Mouse (Mus musculus) midbrain, embryonic 11.5 days (tissue): ENCODE results near the gene Cx3cr1. TPM values are rescaled to one million over a fixed set of nuclear protein-coding genes. Genes with fewer than 3 reads are reported as not detected.
A peak's percentile ranks its signal among the peaks of the same experiment; 100 is the strongest.

Source experiments
- ATAC-seq: fragments of 200-750 bp; cut with Nextera tagmentation; 2 replicates; pipeline ENCODE4 v1.8.0; 2017; ENCODE audit warnings: moderate TSS enrichment, moderate library complexity; ENCODE audit not compliant: low FRiP score
- DNase-seq: peaks from one replicate; pipeline ENCODE4 v3.0.0; 2015; ENCODE audit warnings: low spot score; ENCODE audit errors: missing footprints
- H3K27ac ChIP-seq: fragments of 300-500 bp; sonication (generic); 2 replicates; pipeline ENCODE4 v1.5.1; 2014; ENCODE audit warnings: low read depth, low read length
- H3K27me3 ChIP-seq: fragments of 300-500 bp; sonication (generic); 2 replicates; pipeline ENCODE4 v1.6.1; 2014; ENCODE audit warnings: mild to moderate bottlenecking, low read length, moderate library complexity, mixed read lengths; ENCODE audit not compliant: control insufficient read depth, insufficient read depth
- H3K36me3 ChIP-seq: fragments of 300-500 bp; sonication (generic); 2 replicates; pipeline ENCODE4 v1.6.1; 2014; ENCODE audit warnings: mild to moderate bottlenecking, low read length, moderate library complexity, mixed read lengths; ENCODE audit not compliant: control insufficient read depth, insufficient read depth
- H3K4me1 ChIP-seq: fragments of 300-500 bp; sonication (generic); 2 replicates; pipeline ENCODE4 v1.6.1; 2014; ENCODE audit warnings: low read length; ENCODE audit not compliant: control insufficient read depth, insufficient read depth
- H3K4me2 ChIP-seq: fragments of 300-500 bp; sonication (generic); 2 replicates; pipeline ENCODE4 v1.6.1; 2014; ENCODE audit warnings: mild to moderate bottlenecking, moderate library complexity
- H3K4me3 ChIP-seq: fragments of 300-500 bp; sonication (generic); 2 replicates; pipeline ENCODE4 v1.5.1; 2014; ENCODE audit warnings: low read depth, low read length
- H3K9ac ChIP-seq: fragments of 300-500 bp; sonication (generic); 2 replicates; pipeline ENCODE4 v1.6.1; 2014; ENCODE audit warnings: low read length
- H3K9me3 ChIP-seq: fragments of 300-500 bp; sonication (generic); 2 replicates; pipeline ENCODE4 v1.6.1; 2016; ENCODE audit warnings: low read length; ENCODE audit not compliant: control insufficient read depth
- WGBS: fragments of 180-500 bp; shearing (Covaris S2); extraction: QIAGEN DNeasy Blood & Tissue Kit; methylation state at CpG from one replicate; pipeline ENCODE4 v1.1.7; 2014; 5-methylcytosine and 5-hydroxymethylcytosine counted together
- polyA plus RNA-seq: library from polyadenylated mRNA; unstranded; fragments of >200 nt; fragmentation: Nextera tagmentation; extraction: Ambion mirVana; gene quantifications from 2 replicates; pipeline ENCODE4 v1.2.1, GENCODE M21; 2014

Gene Cx3cr1
- polyA plus RNA-seq, 1 experiment from 2014 or later = 2.9 TPM

GRCm38 (mm10) chr9:120078241-120078640 is 8.6 kb upstream of the Cx3cr1 start:
- no peak overlapping the region for H3K27ac ChIP-seq
- ATAC-seq (no peak), DNase-seq (peak; percentile 72)
- no peak overlapping the region for H3K4me3 ChIP-seq
- no peaks in the 10 kb centered on the region for H3K4me1 ChIP-seq
- H3K9me3 ChIP-seq = no peaks in the 10 kb centered on the region
- 79% methylated on average over 3 of the region's 3 CpGs for WGBS
- H3K9ac ChIP-seq = no peak overlapping the region
- H3K27me3 ChIP-seq = no peaks in the 10 kb centered on the region
- H3K4me2 ChIP-seq = no peak overlapping the region
- no peaks in the 10 kb centered on the region for H3K36me3 ChIP-seq

- no peaks in the 10 kb centered on the region for H3K27me3 ChIP-seq
- H3K4me2 ChIP-seq = no peak overlapping the region
- H3K4me3 ChIP-seq = no peak overlapping the region
- no peaks in the 10 kb centered on the region for H3K36me3 ChIP-seq
- 91% methylated on average over 7 of the region's 7 CpGs for WGBS
- H3K9ac ChIP-seq = no peak overlapping the region
- ATAC-seq (no peak), DNase-seq (peak; percentile 73)
- no peak overlapping the region for H3K27ac ChIP-seq
- no peaks in the 10 kb centered on the region for H3K4me1 ChIP-seq
- no peaks in the 10 kb centered on the region for H3K9me3 ChIP-seq
These were observed 4.8 kb upstream of the Cx3cr1 start for GRCm38 (mm10) chr9:120074516-120074915.

GRCm38 (mm10) chr9:120073169-120073568 is 3.5 kb upstream of the Cx3cr1 start:
- Histone ChIP-seq H3K4me2 (no peak overlapping the region), H3K4me3 (no peak overlapping the region), H3K4me1 (no peaks in the 10 kb centered on the region), H3K27ac (no peak overlapping the region), H3K9me3 (no peaks in the 10 kb centered on the region), H3K27me3 (no peaks in the 10 kb centered on the region), H3K36me3 (no peaks in the 10 kb centered on the region), H3K9ac (no peak overlapping the region)
- peak; percentile 63 for ATAC-seq
- 26% methylated on average over 3 of the region's 3 CpGs for WGBS
- peak; percentile 97 for DNase-seq

- H3K4me3 ChIP-seq = no peak overlapping the region
- DNase-seq (peak; percentile 79), ATAC-seq (no peak)
- no peak overlapping the region for H3K4me2 ChIP-seq
- no peaks in the 10 kb centered on the region for H3K4me1 ChIP-seq
- H3K36me3 ChIP-seq = no peaks in the 10 kb centered on the region
- no peak overlapping the region for H3K9ac ChIP-seq
- no peaks in the 10 kb centered on the region for H3K27me3 ChIP-seq
- 72% methylated on average over 2 of the region's 2 CpGs for WGBS
- no peaks in the 10 kb centered on the region for H3K9me3 ChIP-seq
- H3K27ac ChIP-seq = no peak overlapping the region
These were observed 1.6 kb upstream of the Cx3cr1 start for GRCm38 (mm10) chr9:120071251-120071650.

- Histone ChIP-seq H3K4me1 (no peaks in the 10 kb centered on the region), H3K9ac (no peak overlapping the region), H3K27ac (no peak overlapping the region), H3K9me3 (no peaks in the 10 kb centered on the region), H3K4me3 (no peak overlapping the region), H3K36me3 (no peaks in the 10 kb centered on the region), H3K27me3 (no peaks in the 10 kb centered on the region), H3K4me2 (no peak overlapping the region)
- DNase-seq = peak; percentile 17
- 71% methylated on average over 10 of the region's 10 CpGs for WGBS
- no peak for ATAC-seq
These were observed 1.6 kb downstream of the Cx3cr1 start for GRCm38 (mm10) chr9:120068047-120068446.

GRCm38 (mm10) chr9:120067609-120068008 is 2.1 kb downstream of the Cx3cr1 start:
- Histone ChIP-seq H3K9ac (no peak overlapping the region), H3K9me3 (no peaks in the 10 kb centered on the region), H3K4me2 (no peak overlapping the region), H3K27ac (no peak overlapping the region), H3K27me3 (no peaks in the 10 kb centered on the region), H3K4me3 (no peak overlapping the region), H3K36me3 (no peaks in the 10 kb centered on the region), H3K4me1 (no peaks in the 10 kb centered on the region)
- DNase-seq (peak; percentile 39), ATAC-seq (no peak)
- WGBS = 91% methylated on average over 2 of the region's 2 CpGs

GRCm38 (mm10) chr9:120064317-120064716 is 5.4 kb downstream of the Cx3cr1 start:
- no peak overlapping the region for H3K9ac ChIP-seq
- H3K27ac ChIP-seq = no peak overlapping the region
- 78% methylated on average over 4 of the region's 4 CpGs for WGBS
- no peaks in the 10 kb centered on the region for H3K27me3 ChIP-seq
- H3K4me3 ChIP-seq = no peak overlapping the region
- no peaks in the 10 kb centered on the region for H3K4me1 ChIP-seq
- ATAC-seq = no peak
- no peak for DNase-seq
- H3K9me3 ChIP-seq = no peaks in the 10 kb centered on the region
- H3K4me2 ChIP-seq = no peak overlapping the region
- no peaks in the 10 kb centered on the region for H3K36me3 ChIP-seq

GRCm38 (mm10) chr9:120058730-120059129 is 10.9 kb downstream of the Cx3cr1 start:
- H3K36me3 ChIP-seq = no peaks in the 10 kb centered on the region
- no peak overlapping the region for H3K4me2 ChIP-seq
- H3K27ac ChIP-seq = no peak overlapping the region
- peaks cover 4% of the 10 kb centered on the region; the same call in 1 of the 2 replicates for H3K4me1 ChIP-seq
- DNase-seq = peak; percentile 28
- 73% methylated on average over 3 of the region's 3 CpGs for WGBS
- H3K9ac ChIP-seq = no peak overlapping the region
- no peaks in the 10 kb centered on the region for H3K27me3 ChIP-seq
- H3K9me3 ChIP-seq = no peaks in the 10 kb centered on the region
- no peak overlapping the region for H3K4me3 ChIP-seq
- no peak for ATAC-seq

- ATAC-seq (no peak), DNase-seq (no peak)
- no peak overlapping the region for H3K9ac ChIP-seq
- no peaks in the 10 kb centered on the region for H3K9me3 ChIP-seq
- no peak overlapping the region for H3K27ac ChIP-seq
- H3K4me3 ChIP-seq = no peak overlapping the region
- no peaks in the 10 kb centered on the region for H3K27me3 ChIP-seq
- peaks cover 4% of the 10 kb centered on the region; the same call in 1 of the 2 replicates for H3K4me1 ChIP-seq
- H3K36me3 ChIP-seq = no peaks in the 10 kb centered on the region
- no peak overlapping the region for H3K4me2 ChIP-seq
- 88% methylated on average over 9 of the region's 9 CpGs for WGBS
These were observed 13.5 kb downstream of the Cx3cr1 start for GRCm38 (mm10) chr9:120056201-120056600.
